Mouse (Mus musculus) kidney, postnatal 0 days (tissue): Measurements from ENCODE around the gene Cryga. TPM values are rescaled to one million over a fixed set of nuclear protein-coding genes. Genes with fewer than 3 reads are reported as not detected.

Experiments
- ATAC-seq: fragments of 200-750 bp; cut with Nextera tagmentation; replicated peaks from 2 replicates; pipeline ENCODE4 v1.8.0; 2017; ENCODE audit warnings: low read depth, moderate number of reproducible peaks, moderate TSS enrichment, moderate library complexity; ENCODE audit not compliant: low FRiP score
- DNase-seq: peaks from one replicate; pipeline ENCODE4 v3.0.0-alpha.2; 2016; ENCODE audit warnings: low spot score
- H3K27ac ChIP-seq: fragments of 300-500 bp; sonication (generic); 2 replicates; pipeline ENCODE4 v1.5.1; 2014; ENCODE audit warnings: mild to moderate bottlenecking
- H3K27me3 ChIP-seq: fragments of 300-500 bp; sonication (generic); 2 replicates; pipeline ENCODE4 v1.6.1; 2014; ENCODE audit warnings: low read length, mixed read lengths; ENCODE audit not compliant: insufficient read depth
- H3K36me3 ChIP-seq: fragments of 300-500 bp; sonication (generic); 2 replicates; pipeline ENCODE4 v1.6.1; 2014; ENCODE audit warnings: low read length, mixed read lengths; ENCODE audit not compliant: insufficient read depth
- H3K4me1 ChIP-seq: fragments of 300-500 bp; sonication (generic); replicated peaks from 2 replicates; pipeline ENCODE4 v1.6.1; 2014; ENCODE audit warnings: antibody characterized with exemption, low read length, mixed read lengths; ENCODE audit not compliant: insufficient read depth
- H3K4me2 ChIP-seq: fragments of 300-500 bp; sonication (generic); 2 replicates; pipeline ENCODE4 v1.6.1; 2014; ENCODE audit warnings: mild to moderate bottlenecking, low read length, moderate library complexity, mixed read lengths
- H3K4me3 ChIP-seq: fragments of 300-500 bp; sonication (generic); replicated peaks from 2 replicates; pipeline ENCODE4 v1.5.1; 2014; ENCODE audit warnings: low read depth, low read length
- H3K9ac ChIP-seq: fragments of 300-500 bp; sonication (generic); 2 replicates; pipeline ENCODE4 v1.6.1; 2014; ENCODE audit warnings: low read depth, low read length
- H3K9me3 ChIP-seq: fragments of 300-500 bp; sonication (generic); replicated peaks from 2 replicates; pipeline ENCODE4 v1.6.1; 2016; ENCODE audit warnings: low read length, inconsistent platforms, mixed read lengths
- CTCF ChIP-seq: IDR thresholded peaks from 2 replicates; pipeline ENCODE4 v1.5.1; 2016; ENCODE audit warnings: antibody characterized with exemption, low read depth, mild to moderate bottlenecking, moderate library complexity
- WGBS: fragments of 180-500 bp; shearing (Covaris S2); extraction: QIAGEN DNeasy Blood & Tissue Kit; methylation state at CpG from one replicate; pipeline ENCODE4 v1.1.7; 2014; 5-methylcytosine and 5-hydroxymethylcytosine counted together
- polyA plus RNA-seq: library from polyadenylated mRNA; unstranded; fragments of >200 nt; fragmentation: Nextera tagmentation; extraction: Ambion mirVana; gene quantifications from 2 replicates; pipeline ENCODE4 v1.2.1, GENCODE M21; 2015

The Cryga gene
- polyA plus RNA-seq, 1 experiment from 2014 or later = not detected

DNA sequence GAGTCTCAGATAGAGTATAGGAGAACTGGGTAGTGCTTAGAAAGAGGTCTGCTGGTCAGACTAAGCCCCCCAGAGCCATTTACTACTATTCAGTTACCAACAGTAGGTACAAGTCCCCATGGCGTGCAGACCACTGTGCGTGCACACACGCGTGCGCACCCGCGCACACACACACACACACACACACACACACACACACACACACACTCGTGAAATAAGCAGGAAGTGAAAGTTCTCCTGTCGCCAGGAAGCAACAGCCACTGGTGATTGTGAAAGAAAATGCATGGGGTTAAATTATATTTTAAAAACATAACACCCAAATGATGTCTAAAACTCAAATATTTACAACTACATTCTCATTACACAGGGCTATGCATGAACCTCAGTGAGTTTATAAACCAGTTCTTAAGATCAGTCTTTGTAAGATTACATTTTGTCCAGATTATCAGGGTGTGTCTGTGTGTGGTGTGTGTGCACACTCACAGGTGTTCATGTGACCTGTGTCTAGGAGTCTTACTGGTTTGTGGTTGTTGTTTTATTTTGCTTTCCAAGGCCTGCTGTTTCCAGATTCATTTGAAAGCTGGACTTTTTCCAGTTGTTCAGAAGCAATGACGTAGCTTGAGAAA is 4.6 kb upstream of the Cryga start:
- no peak overlapping the region for H3K4me2 ChIP-seq
- ATAC-seq (no peak), DNase-seq (no peak)
- H3K27me3 ChIP-seq = no peaks in the 10 kb centered on the region
- H3K4me1 ChIP-seq = 0 out of 2 replicates have a peak, but pooled peaks cover 3% of the 10 kb centered on the region
- no peak overlapping the region for H3K9ac ChIP-seq
- WGBS = 79% methylated on average over 10 of the region's 10 CpGs
- H3K4me3 ChIP-seq = no peak overlapping the region
- TF ChIP-seq CTCF = no peak
- H3K27ac ChIP-seq = no peak overlapping the region
- no peaks in the 10 kb centered on the region for H3K9me3 ChIP-seq
- no peaks in the 10 kb centered on the region for H3K36me3 ChIP-seq

DNA sequence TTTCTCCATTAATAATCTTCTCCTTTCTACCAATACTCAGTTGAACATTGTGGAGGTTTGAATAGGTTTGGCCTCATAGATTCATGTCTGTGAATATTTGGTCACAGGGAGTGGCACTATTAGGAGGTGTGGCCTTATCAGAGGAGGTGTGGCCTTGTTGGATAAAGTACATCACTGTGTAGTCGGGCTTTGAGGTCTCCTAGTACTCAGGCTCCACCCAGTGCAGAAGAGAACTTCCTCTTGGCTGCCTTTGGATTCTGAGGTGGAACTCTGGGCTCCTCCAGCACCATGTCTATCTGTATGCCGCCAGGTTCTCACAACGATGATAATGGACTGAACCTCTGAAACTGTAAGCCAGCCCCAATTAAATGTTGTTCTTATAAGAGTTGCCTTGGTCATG is 6.2 kb downstream of the Cryga start:
- H3K4me2 ChIP-seq = no peak overlapping the region
- TF ChIP-seq CTCF = no peak
- DNase-seq (no peak), ATAC-seq (no peak)
- no peaks in the 10 kb centered on the region for H3K9me3 ChIP-seq
- H3K36me3 ChIP-seq = no peaks in the 10 kb centered on the region
- H3K27ac ChIP-seq = no peak overlapping the region
- no peaks in the 10 kb centered on the region for H3K4me1 ChIP-seq
- H3K9ac ChIP-seq = no peak overlapping the region
- H3K4me3 ChIP-seq = no peak overlapping the region
- no peaks in the 10 kb centered on the region for H3K27me3 ChIP-seq
- WGBS = 81% methylated on average over 3 of the region's 3 CpGs

DNA sequence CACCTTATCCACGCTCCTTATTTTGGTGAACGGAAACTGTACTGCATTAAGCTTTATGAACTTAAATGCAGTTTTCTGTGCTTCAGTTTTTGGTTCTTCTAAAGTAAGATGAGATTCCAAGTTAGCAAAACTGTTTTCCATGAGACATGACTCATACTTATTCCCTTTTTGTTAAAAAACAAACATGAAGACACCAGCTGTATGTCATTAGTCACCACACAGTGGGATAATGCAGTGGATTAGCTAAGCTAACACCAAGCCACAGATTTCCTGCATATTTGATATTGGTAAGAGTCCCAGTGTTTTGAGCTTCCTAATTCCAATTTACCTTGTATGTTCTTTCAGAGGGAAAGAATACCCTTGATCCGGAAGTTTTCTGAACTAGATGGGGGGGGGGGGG is 11.6 kb downstream of the Cryga start:
- no peak overlapping the region for H3K4me3 ChIP-seq
- WGBS = 88% methylated on average over 3 of the region's 3 CpGs
- no peak for DNase-seq
- H3K27me3 ChIP-seq = no peaks in the 10 kb centered on the region
- H3K4me1 ChIP-seq = no peaks in the 10 kb centered on the region
- H3K4me2 ChIP-seq = no peak overlapping the region
- H3K27ac ChIP-seq = no peak overlapping the region
- no peaks in the 10 kb centered on the region for H3K9me3 ChIP-seq
- no peak overlapping the region for H3K9ac ChIP-seq
- no peak for ATAC-seq
- H3K36me3 ChIP-seq = no peaks in the 10 kb centered on the region
- no peak for TF ChIP-seq CTCF

DNA sequence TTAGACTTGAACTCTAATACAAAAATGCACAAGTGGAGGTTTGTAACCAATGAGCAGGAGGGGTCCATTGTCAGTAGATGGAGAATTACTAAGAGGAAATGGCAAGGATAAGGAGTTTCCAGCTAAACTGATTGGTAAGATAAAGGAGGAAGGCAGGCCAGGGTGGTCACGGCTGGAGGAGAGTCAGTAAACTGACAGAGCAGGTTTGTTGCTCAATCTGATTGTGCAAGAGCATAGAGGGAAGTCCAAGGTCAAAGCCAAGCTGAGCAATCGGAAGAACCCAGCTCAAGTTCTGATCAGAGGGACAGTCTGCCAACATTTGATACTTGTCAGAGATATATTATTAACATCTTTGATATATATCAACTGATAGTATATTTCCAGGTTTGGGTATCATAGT is 12.8 kb downstream of the Cryga start:
- TF ChIP-seq CTCF = no peak
- H3K36me3 ChIP-seq = no peaks in the 10 kb centered on the region
- no peak overlapping the region for H3K4me2 ChIP-seq
- ATAC-seq (no peak), DNase-seq (no peak)
- H3K4me1 ChIP-seq = no peaks in the 10 kb centered on the region
- H3K27ac ChIP-seq = no peak overlapping the region
- WGBS = 60% methylated on average over 2 of the region's 2 CpGs
- H3K9ac ChIP-seq = no peak overlapping the region
- H3K27me3 ChIP-seq = no peaks in the 10 kb centered on the region
- no peak overlapping the region for H3K4me3 ChIP-seq
- no peaks in the 10 kb centered on the region for H3K9me3 ChIP-seq

DNA sequence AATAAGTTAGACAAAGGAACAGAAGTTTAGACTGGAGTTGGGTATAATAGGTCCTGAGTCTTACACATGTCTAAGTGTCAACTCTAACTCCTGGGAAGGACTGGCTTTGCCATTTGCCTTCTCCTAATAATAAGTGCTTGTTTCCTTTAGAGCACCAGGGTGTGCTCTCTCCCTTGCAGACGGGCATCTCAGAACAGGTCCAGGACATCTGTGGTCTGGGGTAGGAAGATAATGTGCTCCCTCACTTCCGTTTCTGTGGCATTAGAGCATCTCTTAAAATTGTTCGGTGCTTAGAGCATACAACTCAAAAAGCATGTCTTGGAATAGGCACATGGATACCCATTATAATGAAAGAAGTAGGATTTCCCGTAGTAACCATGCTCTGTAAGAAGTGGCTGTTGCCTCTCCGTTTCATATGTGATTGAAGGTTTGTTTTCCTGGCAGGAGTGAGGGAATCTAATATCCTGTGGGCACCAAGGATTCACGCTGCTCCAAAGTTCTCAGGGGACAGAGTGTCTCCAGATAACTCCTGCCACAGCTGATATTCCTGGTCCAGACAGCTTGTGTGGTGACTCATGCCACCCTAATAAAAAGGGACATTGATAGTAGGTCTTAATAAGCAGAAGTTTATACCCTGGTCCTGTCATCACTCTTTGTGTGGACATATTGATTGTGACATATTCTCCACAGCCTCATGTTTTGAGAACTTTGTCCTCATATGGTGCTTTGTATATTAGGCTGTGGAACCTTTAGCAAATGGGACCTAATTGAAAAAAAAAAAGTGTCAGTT is 14.4 kb downstream of the Cryga start:
- no peak overlapping the region for H3K9ac ChIP-seq
- 65% methylated on average over 6 of the region's 6 CpGs for WGBS
- TF ChIP-seq CTCF = no peak; the same call in 1 of the 2 replicates
- no peak overlapping the region for H3K27ac ChIP-seq
- no peaks in the 10 kb centered on the region for H3K27me3 ChIP-seq
- ATAC-seq (no peak), DNase-seq (no peak)
- H3K4me1 ChIP-seq = no peaks in the 10 kb centered on the region
- H3K36me3 ChIP-seq = no peaks in the 10 kb centered on the region
- H3K9me3 ChIP-seq = no peaks in the 10 kb centered on the region
- no peak overlapping the region for H3K4me3 ChIP-seq
- H3K4me2 ChIP-seq = no peak overlapping the region

DNA sequence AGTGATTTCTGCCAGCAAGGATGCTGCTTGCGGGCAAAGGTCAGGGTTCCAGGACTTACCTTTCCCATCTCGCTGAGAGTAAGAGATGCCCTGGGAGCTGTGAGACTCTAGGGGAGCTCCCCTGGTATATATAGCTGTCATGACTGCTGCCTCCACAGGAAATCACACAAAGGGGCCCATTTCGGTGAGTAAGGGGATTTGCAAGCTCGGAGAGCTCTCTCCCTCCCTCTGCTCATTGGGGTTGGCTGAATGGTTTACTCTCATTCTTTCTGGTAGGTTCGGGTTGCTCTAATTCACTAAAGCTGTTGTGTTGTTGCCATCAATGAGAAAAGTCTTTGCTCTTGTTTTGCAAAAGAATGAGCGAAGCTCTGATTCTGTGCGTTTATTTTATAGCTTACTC is 21.0 kb downstream of the Cryga start, which contains the start of gene Crygb:
TSS of gene Crygb (minus strand) at position 101 of the 400 bp plus-strand sequence.
- ATAC-seq (no peak), DNase-seq (no peak)
- no peak for TF ChIP-seq CTCF
- 42% methylated on average over 7 of the region's 7 CpGs for WGBS
- no peak within 1 kb of the TSS for H3K4me3 ChIP-seq
- no peaks in the 10 kb centered on the region for H3K36me3 ChIP-seq
- H3K9me3 ChIP-seq = no peaks in the 10 kb centered on the region
- H3K27me3 ChIP-seq = no peaks in the 10 kb centered on the region
- H3K4me1 ChIP-seq = no peaks in the 10 kb centered on the region
- no peak within 1 kb of the TSS for H3K27ac ChIP-seq
- H3K4me2 ChIP-seq = no peak within 1 kb of the TSS
- H3K9ac ChIP-seq = no peak within 1 kb of the TSS
